Mouse (Mus musculus) heart, adult 2 months (tissue): Measurements from ENCODE around the gene Tmem161a. TPM values are rescaled to one million over a fixed set of nuclear protein-coding genes. Genes with fewer than 3 reads are reported as not detected.

Source experiments
- DNase-seq, 2 experiments: peaks; one replicate each; pipeline ENCODE4 v3.0.0; 2021
- H3K27ac ChIP-seq: fragments of 200-600 bp; 2 replicates; pipeline ENCODE4 v1.8.1; 2022
- H3K27me3 ChIP-seq: fragments of 200-500 bp; 2 replicates; pipeline ENCODE4 v1.6.1; 2012; ENCODE audit warnings: mild to moderate bottlenecking, low read length, inconsistent platforms, mixed read lengths; ENCODE audit not compliant: control insufficient read depth, insufficient read depth
- H3K36me3 ChIP-seq: fragments of 200-500 bp; 2 replicates; pipeline ENCODE4 v1.6.1; 2012; ENCODE audit warnings: low read length, inconsistent platforms; ENCODE audit not compliant: control insufficient read depth, insufficient read depth
- H3K4me1 ChIP-seq: fragments of 200-500 bp; 2 replicates; pipeline ENCODE4 v1.6.1; 2011; ENCODE audit warnings: low read length; ENCODE audit not compliant: control insufficient read depth, insufficient read depth
- H3K4me3 ChIP-seq: fragments of 200-600 bp; 2 replicates; pipeline ENCODE4 v1.8.1; 2022
- H3K79me2 ChIP-seq: fragments of 200-500 bp; replicated peaks from 2 replicates; pipeline ENCODE4 v1.6.1; 2012; ENCODE audit warnings: mild to moderate bottlenecking, inconsistent platforms, low read length, moderate library complexity, mixed read lengths; ENCODE audit not compliant: control insufficient read depth, insufficient read depth
- H3K9ac ChIP-seq: fragments of 200-500 bp; 2 replicates; pipeline ENCODE4 v1.6.1; 2012; ENCODE audit warnings: low read depth, mild to moderate bottlenecking, control low read depth, inconsistent platforms, low read length, mixed read lengths
- CTCF ChIP-seq: fragments of 200-600 bp; IDR thresholded peaks from 2 replicates; pipeline ENCODE4 v1.8.1; 2022; ENCODE audit warnings: antibody characterized with exemption, mild to moderate bottlenecking, moderate library complexity
- EP300 ChIP-seq: fragments of 200-500 bp; IDR thresholded peaks from 2 replicates; pipeline ENCODE4 v1.6.1; 2011; ENCODE audit warnings: low read depth, low read length, control low read depth; ENCODE audit not compliant: insufficient read depth
- POLR2A ChIP-seq: fragments of 200-500 bp; IDR thresholded peaks from 2 replicates; pipeline ENCODE4 v1.6.1; 2011; ENCODE audit warnings: mild to moderate bottlenecking, low read depth, low read length, control low read depth; ENCODE audit not compliant: insufficient read depth
- WGBS: fragments of 180-500 bp; shearing (Covaris S2); methylation state at CpG from one replicate; pipeline ENCODE4 v1.1.7; 2018; 5-methylcytosine and 5-hydroxymethylcytosine counted together
- intact Hi-C: fragments of 180-260 bp; cut with DNase I; formaldehyde crosslinking; loops from one replicate; pipeline ENCODE4 v1.15.1; 2025
- polyA plus RNA-seq: library from polyadenylated mRNA; depleted of rRNA; stranded (reverse); fragments of >200 nt; gene quantifications from 2 replicates; pipeline ENCODE4 v1.2.3, GENCODE M21; 2012
- total RNA-seq, 2 experiments: library from RNA; stranded (reverse); gene quantifications; 2 replicates each; pipeline ENCODE4 v1.2.3; 2021

Tmem161a gene
- total and polyA plus RNA-seq, 3 experiments = 93.6 to 134 (median 108) TPM

- Histone ChIP-seq H3K27me3 (no peaks in the 10 kb centered on the region), H3K27ac (no peak overlapping the region), H3K9ac (no peak overlapping the region), H3K4me1 (peaks cover 16% of the 10 kb centered on the region), H3K36me3 (no peaks in the 10 kb centered on the region), H3K79me2 (no peaks in the 10 kb centered on the region), H3K4me3 (no peak overlapping the region)
- 65% methylated on average over 5 of the region's 5 CpGs for WGBS
- TF ChIP-seq POLR2A = no peak
- no peak for TF ChIP-seq EP300
- no peak for TF ChIP-seq CTCF
- no peak for DNase-seq
- intact Hi-C loops = no loop called here
Measured at GRCm38 (mm10) chr8:70219107-70219684, 47.0 kb downstream of the Tmem161a start.

DNA sequence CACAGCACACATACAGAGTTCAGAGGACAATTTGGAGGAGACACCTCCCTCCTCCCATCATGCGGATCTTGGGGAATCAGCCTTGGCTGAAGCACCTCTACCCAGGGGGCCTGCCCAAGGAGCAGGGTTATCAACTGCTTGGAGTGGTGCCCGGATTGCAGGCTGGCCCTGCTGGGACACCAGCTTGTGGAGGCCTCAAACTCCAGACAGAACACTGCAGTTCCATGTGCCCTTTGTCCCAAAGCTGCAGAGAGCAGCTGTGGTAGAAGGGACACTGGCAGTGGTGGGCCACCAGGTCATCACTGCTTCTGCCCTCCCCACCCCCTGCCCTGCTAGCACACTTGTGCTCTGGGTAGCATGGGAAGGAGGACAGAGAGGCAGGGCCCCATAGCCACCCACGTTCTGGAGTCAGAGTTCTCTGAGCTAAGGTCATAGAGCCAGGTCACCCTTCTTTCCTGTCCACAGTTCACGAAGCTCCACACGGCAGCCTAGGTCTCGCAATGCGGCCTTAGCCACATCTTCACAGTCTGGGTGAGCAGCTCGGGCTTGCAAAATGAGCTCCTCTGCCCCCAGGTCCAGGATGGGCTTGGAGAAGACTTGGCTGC, 48.2 kb downstream of the Tmem161a start:
- TF ChIP-seq CTCF (no peak), EP300 (no peak), POLR2A (no peak)
- intact Hi-C loops = loop anchor here (5.0 kb wide), 2 partner anchors 43 to 133 kb away; no protein-coding TSS in a partner anchor
- peak; percentile 50 to 65 for DNase-seq
- H3K4me3 ChIP-seq = no peak overlapping the region
- no peaks in the 10 kb centered on the region for H3K27me3 ChIP-seq
- no peaks in the 10 kb centered on the region for H3K36me3 ChIP-seq
- no peaks in the 10 kb centered on the region for H3K79me2 ChIP-seq
- peak overlapping the region; percentile 30; the same call in 1 of the 2 replicates for H3K27ac ChIP-seq
- peak overlapping the region; percentile 21; the same call in 1 of the 2 replicates for H3K9ac ChIP-seq
- WGBS = 47% methylated on average over 8 of the region's 8 CpGs
- peaks cover 16% of the 10 kb centered on the region for H3K4me1 ChIP-seq

DNA sequence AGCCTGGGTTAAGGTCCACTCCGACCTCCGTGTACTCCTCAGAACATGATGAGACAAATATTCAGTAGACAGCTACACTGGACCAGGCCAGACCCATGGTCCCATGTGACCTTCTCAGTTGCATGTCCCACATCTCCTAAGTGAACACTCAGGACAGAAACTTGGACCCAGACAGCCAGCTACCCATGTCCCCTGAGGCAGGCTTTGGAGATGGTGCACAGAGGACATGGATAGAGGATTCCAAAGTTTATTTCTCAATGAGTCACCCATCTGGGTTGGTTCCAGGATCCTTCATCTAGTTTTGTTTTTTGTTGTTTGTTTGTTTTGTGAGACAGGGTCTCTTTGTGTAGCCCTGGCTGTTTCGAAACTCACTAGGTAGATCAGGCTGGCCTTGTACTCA, 48.8 kb downstream of the Tmem161a start:
- H3K79me2 ChIP-seq = no peaks in the 10 kb centered on the region
- intact Hi-C loops = loop anchor here (5.0 kb wide), 2 partner anchors 44 to 134 kb away; no protein-coding TSS in a partner anchor
- peak overlapping the region; percentile 30; the same call in 1 of the 2 replicates for H3K27ac ChIP-seq
- WGBS = 75% methylated on average over 3 of the region's 3 CpGs
- H3K9ac ChIP-seq = no peak overlapping the region
- no peaks in the 10 kb centered on the region for H3K36me3 ChIP-seq
- H3K4me3 ChIP-seq = no peak overlapping the region
- no peaks in the 10 kb centered on the region for H3K27me3 ChIP-seq
- TF ChIP-seq POLR2A = no peak
- no peak for TF ChIP-seq CTCF
- TF ChIP-seq EP300 = no peak
- DNase-seq = peak in 1 of 2 experiments; percentile 25
- H3K4me1 ChIP-seq = peaks cover 16% of the 10 kb centered on the region

- Histone ChIP-seq H3K4me1 (peaks cover 16% of the 10 kb centered on the region), H3K36me3 (no peaks in the 10 kb centered on the region), H3K27ac (no peak overlapping the region), H3K4me3 (no peak overlapping the region), H3K27me3 (no peaks in the 10 kb centered on the region), H3K9ac (no peak overlapping the region), H3K79me2 (no peaks in the 10 kb centered on the region)
- DNase-seq = no peak
- intact Hi-C loops = loop anchor here (2.0 to 5.0 kb wide), 3 partner anchors 21 to 135 kb away; no protein-coding TSS in a partner anchor
- TF ChIP-seq POLR2A = no peak
- TF ChIP-seq EP300 = no peak
- no peak for TF ChIP-seq CTCF
- 94% methylated on average over 12 of the region's 12 CpGs for WGBS
Measured at GRCm38 (mm10) chr8:70222041-70222440, 49.9 kb downstream of the Tmem161a start.

GRCm38 (mm10) chr8:70223341-70223740, 51.2 kb downstream of the Tmem161a start:
- 37% methylated on average over 6 of the region's 6 CpGs for WGBS
- Histone ChIP-seq H3K4me1 (peaks cover 16% of the 10 kb centered on the region), H3K4me3 (no peak overlapping the region), H3K27me3 (no peaks in the 10 kb centered on the region), H3K27ac (no peak overlapping the region), H3K79me2 (no peaks in the 10 kb centered on the region), H3K36me3 (no peaks in the 10 kb centered on the region), H3K9ac (no peak overlapping the region)
- intact Hi-C loops = loop anchor here (1.0 to 5.0 kb wide), 4 partner anchors 23 to 136 kb away; no protein-coding TSS in a partner anchor
- TF ChIP-seq CTCF = peak; percentile 84
- TF ChIP-seq POLR2A = no peak
- peak; percentile 50 to 70 for DNase-seq

GRCm38 (mm10) chr8:70227997-70228396, 55.8 kb downstream of the Tmem161a start:
- H3K9ac ChIP-seq = no peak overlapping the region
- no peaks in the 10 kb centered on the region for H3K27me3 ChIP-seq
- H3K4me3 ChIP-seq = no peak overlapping the region
- no peak overlapping the region for H3K27ac ChIP-seq
- no peak for TF ChIP-seq CTCF
- no peak for TF ChIP-seq EP300
- TF ChIP-seq POLR2A = no peak
- no peaks in the 10 kb centered on the region for H3K36me3 ChIP-seq
- no peaks in the 10 kb centered on the region for H3K4me1 ChIP-seq
- DNase-seq = no peak
- intact Hi-C loops = no loop called here
- WGBS = 85% methylated on average over 4 of the region's 4 CpGs
- H3K79me2 ChIP-seq = no peaks in the 10 kb centered on the region
